Mouse (Mus musculus) spleen, postnatal 14 days (tissue): ENCODE data around the gene Olfr128.
"Not testable (repeated sequence)": the region's sequence is repeated elsewhere in the genome, so short reads cannot be mapped to it uniquely, and the experiment has no call there.

Experiments
- DNase-seq, 2 experiments: peaks; one replicate each; pipeline ENCODE4 v3.0.0; 2021 to 2022; ENCODE audit warnings: low spot score in 2 of 2

Olfr128 gene

DNA sequence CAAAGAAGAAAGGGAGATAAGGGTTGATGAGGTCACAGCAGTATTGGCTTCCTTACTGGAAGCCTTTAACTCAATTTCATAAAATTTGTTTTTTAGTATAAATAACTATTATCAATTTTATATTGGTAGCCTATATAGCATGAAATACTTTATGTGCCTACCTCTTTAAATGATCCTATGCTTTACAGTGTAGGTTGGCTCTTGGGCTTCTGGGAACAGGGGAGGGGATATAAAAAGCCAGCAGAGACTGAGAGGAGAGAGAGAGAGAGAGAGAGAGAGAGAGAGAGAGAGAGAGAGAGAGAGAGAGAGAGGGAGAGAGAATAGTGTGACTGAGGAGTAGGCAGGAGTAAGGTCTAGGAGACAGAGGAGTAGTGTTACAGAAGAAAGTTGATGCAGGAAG lies at the start of gene Olfr128:
Olfr128 (plus strand) TSS at position 301 of the 400 bp plus-strand sequence.
- DNase-seq = no peak

DNA sequence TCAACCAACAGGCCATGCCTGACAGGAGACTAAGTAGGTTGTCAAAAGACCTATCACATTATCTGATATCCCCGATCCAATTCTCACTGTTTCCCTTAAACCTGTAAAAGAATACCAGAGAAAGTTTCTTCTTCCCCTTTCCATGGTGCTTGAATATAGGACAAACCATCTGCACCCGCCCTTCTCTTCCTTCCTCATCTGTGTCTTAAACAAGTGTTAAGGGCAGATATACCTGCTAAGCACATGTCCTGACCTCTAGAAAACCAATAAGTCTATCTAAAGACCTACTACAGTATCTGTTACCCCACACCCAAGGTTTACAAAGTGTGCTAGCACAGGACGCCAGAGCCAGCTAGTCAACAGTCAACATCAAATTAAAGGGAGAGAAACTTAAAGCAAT lies 46.5 kb upstream of the Olfr128 start:
- no peak for DNase-seq

- DNase-seq = no peak
Observed at GRCm38 (mm10) chr17:37900137-37900536, 20.2 kb upstream of the Olfr128 start, which contains the start of gene Olfr127. Gene Olfr127, plus strand, starts transcription at chr17:37900437.

GRCm38 (mm10) chr17:37906821-37907220 lies 13.5 kb upstream of the Olfr128 start:
- DNase-seq = not testable (repeated sequence)

GRCm38 (mm10) chr17:37952979-37953378 lies 32.6 kb downstream of the Olfr128 start, which contains the start of gene Olfr761:
Gene Olfr761, minus strand, starts transcription at chr17:37953079.
- no peak for DNase-seq

- DNase-seq = no peak
Observed at GRCm38 (mm10) chr17:37973591-37973990, 53.2 kb downstream of the Olfr128 start.
